Mouse (Mus musculus): Measurements from ENCODE around the gene Tmem30c.

Tmem30c gene

GRCm38 (mm10) chr16:57292765-57293164 lies at the start of gene Tmem30c:
TSS of gene Tmem30c (minus strand) at chr16:57292865.
- no peak for DNase-seq

- DNase-seq: no peak
Measured at GRCm38 (mm10) chr16:57340613-57340898, 47.9 kb upstream of the Tmem30c start.

- DNase-seq: no peak
Measured at GRCm38 (mm10) chr16:57339765-57340612, 47.3 kb upstream of the Tmem30c start.

- no peak for DNase-seq
Measured at GRCm38 (mm10) chr16:57336770-57337423, 44.2 kb upstream of the Tmem30c start.

- DNase-seq: no peak
Measured at GRCm38 (mm10) chr16:57332301-57332700, 39.6 kb upstream of the Tmem30c start.

GRCm38 (mm10) chr16:57330111-57330510 lies 37.4 kb upstream of the Tmem30c start:
- DNase-seq: no peak

- DNase-seq: no peak
Measured at GRCm38 (mm10) chr16:57329028-57329427, 36.4 kb upstream of the Tmem30c start.

- no peak for DNase-seq
Measured at GRCm38 (mm10) chr16:57326996-57327395, 34.3 kb upstream of the Tmem30c start.

- no peak for DNase-seq
Measured at GRCm38 (mm10) chr16:57319284-57320124, 26.8 kb upstream of the Tmem30c start.

- no peak for DNase-seq
Measured at GRCm38 (mm10) chr16:57318637-57319125, 26.0 kb upstream of the Tmem30c start.

- DNase-seq: peak; percentile 27
Measured at GRCm38 (mm10) chr16:57317882-57318636, 25.4 kb upstream of the Tmem30c start.

- no peak for DNase-seq
Measured at GRCm38 (mm10) chr16:57317127-57317526, 24.5 kb upstream of the Tmem30c start.

GRCm38 (mm10) chr16:57315026-57315425 lies 22.4 kb upstream of the Tmem30c start:
- peak; percentile 33 for DNase-seq

GRCm38 (mm10) chr16:57314236-57314635 lies 21.6 kb upstream of the Tmem30c start:
- no peak for DNase-seq

GRCm38 (mm10) chr16:57313487-57313886 lies 20.8 kb upstream of the Tmem30c start:
- DNase-seq: no peak

GRCm38 (mm10) chr16:57312130-57312529 lies 19.5 kb upstream of the Tmem30c start:
- no peak for DNase-seq

GRCm38 (mm10) chr16:57305463-57305862 lies 12.8 kb upstream of the Tmem30c start:
- no peak for DNase-seq

- no peak for DNase-seq
Measured at GRCm38 (mm10) chr16:57303716-57304115, 11.1 kb upstream of the Tmem30c start.

GRCm38 (mm10) chr16:57302792-57303698 lies 10.4 kb upstream of the Tmem30c start:
- DNase-seq: no peak

- no peak for DNase-seq
Measured at GRCm38 (mm10) chr16:57301512-57302115, 8.9 kb upstream of the Tmem30c start.
